Mouse (Mus musculus): ENCODE data around the gene Acoxl. TPM values are rescaled to one million over a fixed set of nuclear protein-coding genes. Genes with fewer than 3 reads are reported as not detected.

Gene Acoxl
- polyA plus RNA-seq, 1 experiment from 2014 or later, result 0.95 TPM

DNA sequence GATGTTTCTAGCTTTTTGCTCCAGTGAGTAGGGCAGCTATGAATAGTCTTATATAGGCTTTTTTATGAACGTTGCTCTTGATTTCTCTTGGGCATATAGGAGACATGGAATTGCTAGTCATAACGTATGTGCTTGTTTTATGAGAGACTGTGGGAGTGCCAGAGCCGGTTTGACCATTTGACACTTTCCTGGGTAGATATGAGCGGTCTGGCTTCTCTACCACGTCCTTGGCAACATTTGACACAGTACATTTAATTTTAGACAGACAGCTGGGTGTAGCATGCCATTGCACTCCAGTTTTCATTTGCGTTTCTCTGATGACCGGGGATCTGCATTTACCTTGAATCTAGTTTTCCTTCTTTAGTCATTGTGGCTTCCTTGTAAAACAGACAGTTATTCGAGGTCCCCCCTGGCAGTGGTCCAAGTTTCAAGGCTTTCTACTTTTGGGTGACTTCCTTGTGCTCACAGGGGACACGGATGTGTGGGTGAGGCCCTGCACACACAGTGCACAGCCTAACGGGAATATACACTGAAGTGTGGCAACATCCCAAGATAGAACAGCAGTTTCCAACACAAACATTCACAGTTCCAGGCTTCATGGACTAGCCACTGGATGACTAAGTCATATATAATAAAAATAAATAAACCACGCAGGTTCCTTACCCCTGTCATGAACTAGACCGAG, 202.5 kb downstream of the Acoxl start:
- Histone ChIP-seq H3K27ac (ENCODE audit: low read length) (no peak overlapping the region), H3K9me3 (ENCODE audit: low read length) (peaks cover 9% of the 10 kb centered on the region; the same call in 1 of the 2 replicates), H3K4me2 (replicated peaks; ENCODE audit: low read depth, low read length) (no peak overlapping the region), H3K36me3 (ENCODE audit: insufficient read depth, low read length) (no peaks in the 10 kb centered on the region), H3K4me1 (ENCODE audit: insufficient read depth, low read length) (peaks cover 6% of the 10 kb centered on the region), H3K9ac (replicated peaks; ENCODE audit: low read length) (no peak overlapping the region), H3K4me3 (ENCODE audit: low read length) (no peak overlapping the region), H3K27me3 (ENCODE audit: insufficient read depth, low read length) (no peaks in the 10 kb centered on the region)
- ATAC-seq (ENCODE audit: low FRiP score, low TSS enrichment), result no peak
- WGBS, result 30% methylated on average over 12 of the region's 12 CpGs

GRCm38 (mm10) chr2:128046454-128046853, 207.8 kb downstream of the Acoxl start:
- Histone ChIP-seq H3K4me1 (ENCODE audit: insufficient read depth, low read length) (no peaks in the 10 kb centered on the region), H3K9ac (replicated peaks; ENCODE audit: low read length) (no peak overlapping the region), H3K27me3 (ENCODE audit: insufficient read depth, low read length) (no peaks in the 10 kb centered on the region), H3K9me3 (ENCODE audit: low read length) (no peaks in the 10 kb centered on the region), H3K27ac (ENCODE audit: low read length) (no peak overlapping the region), H3K4me2 (replicated peaks; ENCODE audit: low read depth, low read length) (no peak overlapping the region), H3K36me3 (ENCODE audit: insufficient read depth, low read length) (no peaks in the 10 kb centered on the region), H3K4me3 (ENCODE audit: low read length) (no peak overlapping the region)
- 72% methylated on average over 4 of the region's 4 CpGs for WGBS
- ATAC-seq (ENCODE audit: low FRiP score, low TSS enrichment), result no peak

- Histone ChIP-seq H3K27me3 (ENCODE audit: insufficient read depth, low read length) (no peaks in the 10 kb centered on the region), H3K27ac (ENCODE audit: low read length) (no peak overlapping the region), H3K4me1 (ENCODE audit: insufficient read depth, low read length) (no peaks in the 10 kb centered on the region), H3K9ac (replicated peaks; ENCODE audit: low read length) (no peak overlapping the region), H3K36me3 (ENCODE audit: insufficient read depth, low read length) (no peaks in the 10 kb centered on the region), H3K4me2 (replicated peaks; ENCODE audit: low read depth, low read length) (no peak overlapping the region), H3K9me3 (ENCODE audit: low read length) (no peaks in the 10 kb centered on the region), H3K4me3 (ENCODE audit: low read length) (no peak overlapping the region)
- no peak for ATAC-seq (ENCODE audit: low FRiP score, low TSS enrichment)
- WGBS, result 79% methylated on average over 4 of the region's 4 CpGs
These were observed 216.2 kb downstream of the Acoxl start for GRCm38 (mm10) chr2:128054905-128055304.

GRCm38 (mm10) chr2:128057872-128058271, 219.2 kb downstream of the Acoxl start:
- WGBS, result 92% methylated on average over 5 of the region's 5 CpGs
- Histone ChIP-seq H3K4me2 (replicated peaks; ENCODE audit: low read depth, low read length) (no peak overlapping the region), H3K9me3 (ENCODE audit: low read length) (no peaks in the 10 kb centered on the region), H3K9ac (replicated peaks; ENCODE audit: low read length) (no peak overlapping the region), H3K4me1 (ENCODE audit: insufficient read depth, low read length) (no peaks in the 10 kb centered on the region), H3K4me3 (ENCODE audit: low read length) (no peak overlapping the region), H3K27me3 (ENCODE audit: insufficient read depth, low read length) (no peaks in the 10 kb centered on the region), H3K36me3 (ENCODE audit: insufficient read depth, low read length) (no peaks in the 10 kb centered on the region), H3K27ac (ENCODE audit: low read length) (no peak overlapping the region)
- ATAC-seq (ENCODE audit: low FRiP score, low TSS enrichment), result no peak

DNA sequence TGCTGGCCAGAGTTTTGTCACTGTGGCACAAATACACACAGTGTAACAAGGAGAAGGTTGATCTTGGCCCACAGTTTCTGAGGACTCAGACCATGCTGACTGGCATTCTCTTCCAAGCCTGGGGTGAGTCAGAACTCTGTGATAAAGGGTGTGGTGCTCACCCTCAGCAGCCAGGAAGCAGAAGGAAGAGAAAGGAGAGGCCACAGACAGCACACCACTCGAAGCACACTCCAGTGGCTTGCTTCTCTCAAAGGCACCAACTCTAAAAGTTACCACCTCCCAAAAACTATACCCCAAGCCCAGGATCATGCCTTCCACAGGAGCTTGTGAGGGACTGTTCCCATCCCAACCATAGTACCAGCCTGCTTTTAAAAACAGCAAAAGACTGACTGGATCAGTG, 220.0 kb downstream of the Acoxl start:
- Histone ChIP-seq H3K9me3 (ENCODE audit: low read length) (no peaks in the 10 kb centered on the region), H3K4me2 (replicated peaks; ENCODE audit: low read depth, low read length) (no peak overlapping the region), H3K27me3 (ENCODE audit: insufficient read depth, low read length) (no peaks in the 10 kb centered on the region), H3K4me1 (ENCODE audit: insufficient read depth, low read length) (no peaks in the 10 kb centered on the region), H3K36me3 (ENCODE audit: insufficient read depth, low read length) (no peaks in the 10 kb centered on the region), H3K27ac (ENCODE audit: low read length) (no peak overlapping the region), H3K9ac (replicated peaks; ENCODE audit: low read length) (no peak overlapping the region), H3K4me3 (ENCODE audit: low read length) (no peak overlapping the region)
- ATAC-seq (ENCODE audit: low FRiP score, low TSS enrichment), result no peak
- WGBS, result 85% methylated on average over 1 of the region's 1 CpGs

DNA sequence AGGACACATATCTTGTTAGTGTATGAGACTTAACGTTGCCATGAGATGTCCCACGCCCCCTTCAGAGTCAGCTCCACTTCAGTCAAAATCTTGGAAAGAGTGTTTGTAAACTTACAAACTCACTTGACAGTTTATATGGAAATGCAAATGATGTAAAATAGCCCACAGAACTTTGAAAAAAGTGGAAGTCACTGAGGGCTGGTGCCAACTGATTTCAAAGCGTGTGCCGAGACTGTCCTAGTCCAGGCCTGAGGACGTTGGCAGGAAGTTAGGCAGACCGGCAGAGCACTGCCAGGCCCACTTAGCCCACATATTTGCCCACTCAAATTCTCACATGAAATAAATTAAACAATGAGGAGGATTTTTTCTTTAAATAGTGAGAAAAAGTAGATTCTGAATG, 221.5 kb downstream of the Acoxl start:
- 80% methylated on average over 6 of the region's 6 CpGs for WGBS
- no peaks in the 10 kb centered on the region for H3K27me3 ChIP-seq (ENCODE audit: insufficient read depth, low read length)
- ATAC-seq (ENCODE audit: low FRiP score, low TSS enrichment), result no peak
- no peak overlapping the region for H3K27ac ChIP-seq (ENCODE audit: low read length)
- no peaks in the 10 kb centered on the region for H3K9me3 ChIP-seq (ENCODE audit: low read length)
- no peaks in the 10 kb centered on the region for H3K36me3 ChIP-seq (ENCODE audit: insufficient read depth, low read length)
- H3K4me2 ChIP-seq (replicated peaks; ENCODE audit: low read depth, low read length), result no peak overlapping the region
- H3K9ac ChIP-seq (replicated peaks; ENCODE audit: low read length), result no peak overlapping the region
- no peaks in the 10 kb centered on the region for H3K4me1 ChIP-seq (ENCODE audit: insufficient read depth, low read length)
- no peak overlapping the region for H3K4me3 ChIP-seq (ENCODE audit: low read length)

DNA sequence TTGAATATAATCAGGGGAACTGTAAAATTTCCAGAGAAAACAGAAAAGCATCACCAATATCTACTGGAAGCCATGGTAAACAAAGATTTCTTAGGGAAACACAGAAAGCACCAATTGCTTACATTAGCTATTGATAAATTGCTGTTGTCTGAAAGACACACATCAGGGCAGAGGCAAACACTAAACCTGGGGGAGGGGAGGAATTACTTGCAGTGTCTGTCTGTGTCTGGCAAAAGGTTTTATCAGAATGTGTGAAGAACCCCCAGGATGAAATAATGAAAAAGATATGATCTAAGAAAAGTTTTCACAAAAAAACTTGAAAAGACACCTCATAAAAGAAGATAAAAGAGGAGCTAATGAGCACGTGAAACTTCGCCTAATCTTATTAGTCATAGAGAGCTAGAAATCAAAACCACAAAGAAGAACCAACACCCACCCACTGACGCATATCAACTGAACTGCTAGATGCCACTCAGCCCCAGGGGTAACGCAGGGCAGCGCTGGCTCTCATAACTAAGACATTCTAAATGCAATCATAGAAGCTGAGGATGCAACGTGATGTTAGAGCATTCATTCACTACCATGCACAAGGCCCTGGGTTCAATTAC, 222.1 kb downstream of the Acoxl start:
- Histone ChIP-seq H3K9me3 (ENCODE audit: low read length) (no peaks in the 10 kb centered on the region), H3K4me1 (ENCODE audit: insufficient read depth, low read length) (no peaks in the 10 kb centered on the region), H3K4me3 (ENCODE audit: low read length) (no peak overlapping the region), H3K27ac (ENCODE audit: low read length) (no peak overlapping the region), H3K27me3 (ENCODE audit: insufficient read depth, low read length) (no peaks in the 10 kb centered on the region), H3K9ac (replicated peaks; ENCODE audit: low read length) (no peak overlapping the region), H3K36me3 (ENCODE audit: insufficient read depth, low read length) (no peaks in the 10 kb centered on the region), H3K4me2 (replicated peaks; ENCODE audit: low read depth, low read length) (no peak overlapping the region)
- 67% methylated on average over 6 of the region's 6 CpGs for WGBS
- no peak for ATAC-seq (ENCODE audit: low FRiP score, low TSS enrichment)

DNA sequence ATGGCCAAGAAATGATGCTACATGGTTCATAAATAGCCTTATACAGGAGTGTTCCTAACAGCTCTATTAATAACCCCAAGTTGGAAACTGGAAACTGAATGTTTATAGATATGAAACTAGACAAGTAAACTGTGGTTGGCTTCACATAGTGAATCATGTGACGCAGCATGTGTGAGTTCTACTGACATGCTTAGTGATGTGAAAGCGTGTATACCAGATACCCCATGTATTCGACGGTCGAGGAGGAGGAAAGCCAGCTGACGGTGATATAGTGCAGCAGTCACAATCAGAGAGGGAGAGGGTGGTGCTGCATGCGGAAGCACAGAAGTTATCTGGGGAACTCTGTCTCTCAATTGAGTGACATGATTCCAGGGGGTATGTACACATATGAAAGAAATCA, 222.8 kb downstream of the Acoxl start:
- no peak overlapping the region for H3K4me2 ChIP-seq (replicated peaks; ENCODE audit: low read depth, low read length)
- ATAC-seq (ENCODE audit: low FRiP score, low TSS enrichment), result no peak
- no peaks in the 10 kb centered on the region for H3K4me1 ChIP-seq (ENCODE audit: insufficient read depth, low read length)
- no peak overlapping the region for H3K9ac ChIP-seq (replicated peaks; ENCODE audit: low read length)
- no peaks in the 10 kb centered on the region for H3K27me3 ChIP-seq (ENCODE audit: insufficient read depth, low read length)
- 71% methylated on average over 7 of the region's 7 CpGs for WGBS
- H3K9me3 ChIP-seq (ENCODE audit: low read length), result no peaks in the 10 kb centered on the region
- no peak overlapping the region for H3K27ac ChIP-seq (ENCODE audit: low read length)
- no peaks in the 10 kb centered on the region for H3K36me3 ChIP-seq (ENCODE audit: insufficient read depth, low read length)
- H3K4me3 ChIP-seq (ENCODE audit: low read length), result no peak overlapping the region

GRCm38 (mm10) chr2:128062756-128063155, 224.1 kb downstream of the Acoxl start:
- no peak overlapping the region for H3K9ac ChIP-seq (replicated peaks; ENCODE audit: low read length)
- WGBS, result 93% methylated on average over 6 of the region's 6 CpGs
- H3K9me3 ChIP-seq (ENCODE audit: low read length), result no peaks in the 10 kb centered on the region
- ATAC-seq (ENCODE audit: low FRiP score, low TSS enrichment), result no peak
- H3K36me3 ChIP-seq (ENCODE audit: insufficient read depth, low read length), result no peaks in the 10 kb centered on the region
- H3K4me1 ChIP-seq (ENCODE audit: insufficient read depth, low read length), result no peaks in the 10 kb centered on the region
- no peaks in the 10 kb centered on the region for H3K27me3 ChIP-seq (ENCODE audit: insufficient read depth, low read length)
- no peak overlapping the region for H3K4me2 ChIP-seq (replicated peaks; ENCODE audit: low read depth, low read length)
- H3K4me3 ChIP-seq (ENCODE audit: low read length), result no peak overlapping the region
- no peak overlapping the region for H3K27ac ChIP-seq (ENCODE audit: low read length)

- no peak overlapping the region for H3K27ac ChIP-seq (ENCODE audit: low read length)
- no peaks in the 10 kb centered on the region for H3K4me1 ChIP-seq (ENCODE audit: insufficient read depth, low read length)
- WGBS, result 81% methylated on average over 2 of the region's 2 CpGs
- H3K27me3 ChIP-seq (ENCODE audit: insufficient read depth, low read length), result no peaks in the 10 kb centered on the region
- no peak overlapping the region for H3K4me3 ChIP-seq (ENCODE audit: low read length)
- no peak overlapping the region for H3K9ac ChIP-seq (replicated peaks; ENCODE audit: low read length)
- H3K4me2 ChIP-seq (replicated peaks; ENCODE audit: low read depth, low read length), result no peak overlapping the region
- H3K9me3 ChIP-seq (ENCODE audit: low read length), result no peaks in the 10 kb centered on the region
- no peak for ATAC-seq (ENCODE audit: low FRiP score, low TSS enrichment)
- no peaks in the 10 kb centered on the region for H3K36me3 ChIP-seq (ENCODE audit: insufficient read depth, low read length)
These were observed 226.3 kb downstream of the Acoxl start for GRCm38 (mm10) chr2:128065013-128065412.
